Mouse (Mus musculus) erythroblast, embryonic 14.5 days (primary cell): ENCODE data around the gene Gm3164. TPM values are rescaled to one million over a fixed set of nuclear protein-coding genes. Genes with fewer than 3 reads are reported as not detected.

ENCODE experiments used
- polyA plus RNA-seq: library from polyadenylated mRNA; stranded (reverse); fragments of >175 nt; gene quantifications from 2 replicates; pipeline ENCODE4 v1.2.3, GENCODE M21; 2012

The Gm3164 gene
- polyA plus RNA-seq, 1 experiment = not detected

Other genes starting within 250 kb of the Gm3164 start
- gene Gm2974, start 232.9 kb upstream of the Gm3164 start, polyA plus RNA-seq = not detected in 2 replicates
- 0.02 TPM in 2 replicates for gene Gm3138, start 165.8 kb upstream of the Gm3164 start, polyA plus RNA-seq
- not detected in 2 replicates for gene Gm3149, start 98.2 kb upstream of the Gm3164 start, polyA plus RNA-seq
- gene 2610042L04Rik, start 80.7 kb upstream of the Gm3164 start, polyA plus RNA-seq = not detected in 2 replicates
- gene Gm3159, start 17.9 kb upstream of the Gm3164 start, polyA plus RNA-seq = not detected in 2 replicates
- gene Gm3173, start 15.5 kb downstream of the Gm3164 start, polyA plus RNA-seq = not detected in 2 replicates
- not detected in 2 replicates for gene Gm3182, start 66.3 kb downstream of the Gm3164 start, polyA plus RNA-seq
- gene Gm3047, start 140.0 kb downstream of the Gm3164 start, polyA plus RNA-seq = not detected in 2 replicates
- not detected in 2 replicates for gene Gm8159, start 216.9 kb downstream of the Gm3164 start, polyA plus RNA-seq
- gene Gm3239, start 248.7 kb downstream of the Gm3164 start, polyA plus RNA-seq = not detected in 2 replicates